Mouse (Mus musculus) lung, postnatal 4 days (tissue): ENCODE measurements around the gene Adamts8.
A peak's percentile ranks its signal among the peaks of the same experiment; 100 is the strongest.

ENCODE experiments used
- DNase-seq, 2 experiments: peaks; one replicate each; pipeline ENCODE4 v3.0.0; 2021

The Adamts8 gene

DNA sequence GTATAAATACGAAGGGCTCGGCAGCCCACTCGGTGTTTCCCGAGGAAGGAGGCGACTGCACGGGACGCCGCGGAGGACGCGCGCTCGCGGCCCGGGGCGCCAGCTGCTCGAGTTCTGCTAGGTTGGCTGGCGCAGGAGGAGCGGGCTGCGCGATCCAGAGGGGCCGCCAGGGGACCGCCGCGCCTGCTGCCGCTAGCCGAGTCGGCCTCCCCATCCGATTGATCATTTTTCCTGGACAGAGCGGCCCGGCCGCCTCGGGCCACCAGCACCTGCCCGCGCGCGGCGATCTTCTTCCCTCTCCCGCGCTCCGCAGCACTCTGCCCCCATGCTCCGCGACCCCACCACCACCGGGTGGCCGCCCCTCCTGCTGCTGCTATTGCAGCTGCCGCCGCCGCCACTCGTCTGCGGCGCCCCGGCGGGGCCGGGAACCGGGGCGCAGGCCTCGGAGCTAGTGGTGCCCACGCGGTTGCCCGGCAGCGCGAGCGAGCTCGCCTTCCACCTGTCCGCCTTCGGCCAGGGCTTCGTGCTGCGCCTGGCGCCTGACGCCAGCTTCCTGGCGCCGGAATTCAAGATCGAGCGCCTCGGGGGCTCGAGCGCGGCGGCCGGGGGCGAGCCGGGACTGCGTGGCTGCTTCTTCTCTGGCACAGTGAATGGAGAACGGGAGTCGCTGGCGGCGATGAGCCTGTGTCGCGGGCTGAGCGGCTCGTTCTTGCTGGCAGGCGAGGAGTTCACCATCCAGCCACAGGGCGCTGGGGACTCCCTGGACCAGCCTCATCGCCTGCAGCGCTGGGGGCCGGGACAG is at the start of gene Adamts8:
TSS of gene Adamts8 (plus strand) at position 51 of the 802 bp plus-strand sequence.
- DNase-seq, result peak; percentile 65 to 79

DNA sequence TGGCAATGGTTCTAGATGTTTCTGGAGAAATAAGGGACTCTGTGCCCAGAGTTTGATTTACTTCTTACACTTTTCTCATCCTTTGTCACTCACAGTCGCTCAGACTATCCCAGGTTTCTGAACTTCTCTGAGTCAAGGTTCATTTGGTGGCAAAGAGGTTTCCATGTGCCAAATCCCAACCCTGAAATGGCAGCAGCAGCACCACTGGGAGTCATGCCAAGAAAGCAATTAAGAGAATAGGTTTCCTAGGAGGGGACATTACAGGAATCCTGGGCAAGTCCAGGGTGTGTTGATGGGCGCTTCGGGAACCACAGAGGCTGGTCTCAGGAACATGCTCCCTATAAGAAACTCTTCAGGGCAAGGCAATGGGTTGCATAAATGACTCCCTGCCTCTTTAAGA is 46.7 kb upstream of the Adamts8 start:
- no peak for DNase-seq

DNA sequence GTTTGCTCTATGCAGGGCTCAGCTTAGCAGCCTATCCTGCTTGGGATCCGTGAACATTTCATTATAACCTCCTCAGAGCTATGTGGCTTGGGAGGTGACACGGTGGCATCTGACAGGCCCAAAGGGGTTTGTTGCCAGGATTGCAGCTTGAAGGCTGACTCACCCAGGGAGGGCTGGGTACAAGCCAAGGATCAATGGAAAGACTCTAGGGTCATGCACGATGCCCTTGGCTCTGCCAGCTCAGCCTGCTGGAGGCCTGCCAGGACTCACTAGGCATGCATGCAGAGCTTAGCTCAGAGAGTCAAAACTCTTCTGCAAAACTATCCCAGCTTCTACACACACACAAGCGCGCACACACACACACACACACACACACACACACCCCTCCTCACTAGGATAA is 45.6 kb upstream of the Adamts8 start:
- DNase-seq, result peak; percentile 70 to 80

DNA sequence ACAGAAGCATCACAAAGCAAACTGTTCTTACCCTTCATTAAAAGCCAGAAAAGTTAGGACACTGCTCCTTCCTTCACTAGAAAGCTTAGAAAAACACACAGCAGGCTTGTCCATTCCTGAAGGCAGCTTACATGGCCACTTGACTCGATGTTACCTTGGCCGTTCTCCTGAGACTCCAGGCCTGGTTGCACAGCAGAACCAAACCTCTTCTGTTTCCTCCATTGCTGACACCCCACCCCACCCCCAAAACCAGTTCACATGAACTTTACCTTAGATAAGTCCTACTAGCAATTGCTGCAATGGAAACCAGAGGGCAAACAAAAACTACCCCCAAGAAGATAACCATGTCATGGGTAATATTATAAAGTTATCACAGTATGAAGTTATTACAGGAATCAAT is 45.2 kb upstream of the Adamts8 start:
- DNase-seq, result no peak

DNA sequence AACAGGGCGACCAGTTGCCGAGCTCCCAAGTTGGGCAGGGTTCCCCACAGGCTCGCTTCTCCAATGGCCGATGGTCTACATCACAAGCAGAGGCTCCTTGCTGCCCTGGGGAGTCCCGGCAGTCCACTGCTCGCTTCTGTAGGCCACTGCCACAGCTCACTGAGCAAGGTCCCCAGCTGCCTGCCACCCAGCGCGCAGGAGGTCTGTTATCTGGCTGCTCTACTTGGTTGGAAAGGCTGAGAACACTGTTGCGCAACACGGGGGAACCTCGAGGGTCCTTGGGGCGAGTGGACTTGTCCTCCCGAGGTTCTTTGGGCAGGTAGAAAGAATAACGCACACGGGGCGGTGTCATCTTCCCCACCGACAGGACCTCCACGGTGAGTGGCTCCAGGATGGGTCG is 40.2 kb upstream of the Adamts8 start:
- DNase-seq, result no peak

DNA sequence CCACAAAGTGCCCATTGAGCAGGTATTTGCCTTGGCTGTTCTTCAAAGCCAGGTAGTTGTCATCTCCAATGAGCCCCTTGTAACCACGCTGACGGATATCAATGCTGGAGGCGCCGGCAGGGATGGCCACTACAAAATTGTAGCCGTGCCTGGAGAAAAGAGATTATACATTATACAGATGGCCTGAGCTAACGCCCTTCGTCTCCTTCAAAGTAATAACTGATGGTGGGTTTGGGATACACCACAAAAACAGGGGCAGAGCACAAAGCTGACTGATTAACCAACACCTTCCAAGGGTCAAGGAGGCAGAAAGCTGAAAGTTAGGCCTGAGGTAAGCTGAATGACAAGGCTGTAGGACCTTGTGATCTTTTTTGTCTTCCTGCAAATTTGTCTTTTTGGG is 39.7 kb upstream of the Adamts8 start:
- DNase-seq, result no peak

DNA sequence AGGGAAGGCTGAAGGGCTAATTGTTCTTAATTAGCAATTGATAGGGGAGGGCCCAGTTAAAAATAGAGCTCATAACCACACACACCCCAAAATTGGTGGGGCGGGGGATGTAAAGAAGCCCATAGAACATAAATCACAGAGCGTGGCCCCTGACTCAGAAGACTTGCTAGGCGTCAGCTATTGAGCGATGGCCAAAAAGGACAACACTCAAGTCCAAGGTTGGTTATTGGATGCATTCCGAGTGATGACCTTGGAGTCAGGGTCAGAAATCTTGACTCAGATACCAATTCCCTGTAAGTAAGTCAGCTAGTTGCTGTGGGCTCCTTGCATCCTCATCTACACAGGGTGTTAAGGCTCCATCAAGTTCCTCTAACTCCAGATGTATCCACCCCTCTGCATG is 39.1 kb upstream of the Adamts8 start:
- no peak for DNase-seq

DNA sequence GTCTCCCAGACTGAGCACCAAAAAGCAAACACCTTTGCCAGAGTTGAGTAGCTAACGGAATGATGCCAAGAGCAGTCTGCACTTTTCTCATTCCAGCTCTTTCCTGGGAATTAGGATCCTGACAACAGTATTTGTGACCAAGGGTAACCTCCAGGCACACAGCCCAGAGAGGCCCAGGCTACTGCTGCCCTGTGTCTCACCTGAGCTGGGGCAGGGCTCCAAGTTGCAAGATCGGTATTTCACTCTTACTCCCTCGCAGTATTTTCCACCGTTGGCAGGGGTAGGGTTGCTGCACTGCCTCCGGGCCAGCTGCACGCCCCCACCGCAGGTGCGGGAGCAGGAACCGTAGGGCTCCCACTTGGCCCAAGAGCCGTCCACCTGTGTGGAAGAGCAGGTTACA is 36.5 kb upstream of the Adamts8 start:
- peak in 1 of 2 experiments; percentile 62 for DNase-seq

DNA sequence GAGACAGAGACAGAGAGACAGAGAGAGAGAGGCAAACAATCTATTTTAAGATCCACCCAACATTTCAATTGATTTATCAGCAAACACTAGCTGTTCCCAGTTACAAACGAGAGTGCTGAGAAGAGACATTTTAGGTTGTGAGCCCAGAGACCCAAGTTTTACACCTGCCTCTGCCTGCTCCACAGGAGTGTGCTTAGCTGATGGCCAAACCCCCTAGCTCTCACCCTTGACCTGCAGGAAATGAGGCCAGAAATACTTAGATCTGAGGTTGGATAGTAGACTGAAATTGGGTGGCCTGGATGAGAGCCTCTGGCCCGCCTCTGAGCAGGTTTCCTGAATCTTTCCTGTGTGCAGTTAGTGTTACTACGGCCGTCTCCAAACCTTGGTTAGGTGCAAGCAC is 35.9 kb upstream of the Adamts8 start:
- DNase-seq, result no peak

DNA sequence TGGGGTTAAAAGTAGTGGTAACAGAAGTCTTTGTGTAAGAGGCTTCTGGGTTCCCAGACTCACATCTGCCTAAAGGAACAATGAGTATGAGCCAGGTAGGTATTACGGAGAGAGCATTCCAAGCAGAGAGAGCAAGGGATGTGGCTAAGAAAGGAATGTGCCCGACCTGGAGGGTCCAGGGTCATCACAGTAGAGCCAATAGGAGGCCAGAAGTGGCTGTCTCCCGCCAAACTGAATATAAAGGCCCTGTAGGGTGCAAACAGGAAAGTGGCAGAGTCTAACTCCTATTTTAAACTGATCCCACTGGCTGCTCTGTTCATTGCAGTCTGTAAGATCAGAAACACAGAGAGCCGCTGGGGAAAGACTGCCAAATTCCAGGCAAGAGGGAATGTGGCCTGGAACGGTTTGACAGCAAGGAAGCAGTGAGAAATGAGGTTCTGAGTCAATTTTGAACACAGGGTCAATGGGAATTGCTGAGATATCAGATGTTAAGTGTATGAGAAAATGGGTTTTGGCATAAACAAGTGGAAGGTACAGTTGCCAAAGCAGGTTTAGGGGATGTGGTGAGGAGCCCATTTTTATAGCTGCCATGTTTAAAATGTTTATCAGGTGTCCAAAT is 34.6 kb upstream of the Adamts8 start:
- DNase-seq, result no peak

DNA sequence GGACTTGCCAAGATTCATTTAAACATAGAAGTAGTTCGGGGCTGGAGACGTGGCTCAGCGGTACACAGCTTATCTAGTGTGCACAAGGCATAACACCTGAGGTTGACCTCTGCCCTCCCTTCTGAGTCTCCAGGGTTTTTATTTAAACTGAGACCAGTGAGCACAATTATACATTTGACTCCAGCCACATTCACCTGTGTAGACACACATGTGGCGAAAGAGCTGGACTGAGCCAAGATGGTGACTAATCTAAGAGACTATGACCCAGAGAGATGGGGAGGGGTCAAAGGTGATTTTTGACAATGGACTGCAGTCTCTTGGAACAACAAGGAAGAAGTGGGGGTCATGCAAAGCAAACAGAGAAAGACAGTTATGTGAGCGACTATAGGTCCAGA is 34.1 kb upstream of the Adamts8 start:
- no peak for DNase-seq

DNA sequence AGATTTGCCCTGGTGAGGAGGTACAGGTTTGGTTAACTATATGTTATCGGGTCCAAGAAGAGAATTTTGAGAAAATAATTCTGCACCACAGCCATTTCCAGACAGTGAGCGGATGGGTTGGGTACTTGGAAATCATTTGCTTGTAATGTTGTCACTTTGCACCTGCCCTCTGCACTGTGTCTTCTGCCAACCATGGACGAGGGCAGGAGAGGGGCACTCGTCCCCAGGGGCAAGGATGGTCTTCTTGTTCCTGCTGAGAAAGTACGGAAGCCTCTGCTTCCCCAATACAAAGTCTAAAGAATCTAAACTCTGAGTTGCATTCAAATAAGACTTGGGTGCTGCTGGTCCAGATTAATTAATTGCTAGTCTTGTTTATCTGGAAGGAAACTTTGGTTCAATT is 33.4 kb upstream of the Adamts8 start:
- DNase-seq, result no peak

DNA sequence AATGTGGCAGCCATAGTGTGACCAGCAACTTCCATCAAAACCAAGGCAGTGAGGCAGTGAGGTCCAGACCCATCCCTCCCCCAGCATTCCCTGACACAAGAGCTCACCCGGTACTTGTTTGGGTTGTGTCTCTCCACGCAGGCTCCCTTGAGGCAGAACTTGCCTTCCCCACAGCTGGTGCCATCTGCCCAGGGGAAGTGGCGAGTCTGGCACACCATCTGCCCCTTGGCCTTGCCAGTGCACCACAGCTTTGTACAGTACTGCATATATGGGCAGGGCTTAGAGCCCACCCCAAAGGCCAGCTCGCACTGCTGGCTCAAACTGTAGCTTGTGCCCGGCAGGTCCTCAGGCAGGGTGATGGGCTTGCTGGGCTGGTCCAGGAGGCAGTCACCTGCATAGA is 31.9 kb upstream of the Adamts8 start:
- no peak for DNase-seq

DNA sequence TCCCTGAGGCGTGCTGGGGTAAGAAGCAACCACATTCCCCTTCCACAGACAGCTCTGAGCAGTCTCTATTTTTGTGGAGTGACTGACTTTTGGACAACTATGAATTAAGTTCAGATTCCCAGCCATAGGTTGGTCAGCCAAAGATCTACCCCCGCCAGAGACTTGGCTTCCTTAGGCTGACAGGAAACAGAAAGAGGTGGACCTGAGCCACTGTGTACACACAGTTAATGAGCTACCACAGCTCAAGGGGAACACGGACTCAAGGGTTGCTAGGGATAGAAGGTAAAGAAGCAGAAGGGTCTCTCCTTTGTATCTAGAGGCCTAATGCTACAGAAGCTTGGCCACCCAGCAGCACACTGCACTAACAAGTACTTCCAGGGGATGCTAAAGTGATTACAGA is 30.2 kb upstream of the Adamts8 start:
- no peak for DNase-seq

DNA sequence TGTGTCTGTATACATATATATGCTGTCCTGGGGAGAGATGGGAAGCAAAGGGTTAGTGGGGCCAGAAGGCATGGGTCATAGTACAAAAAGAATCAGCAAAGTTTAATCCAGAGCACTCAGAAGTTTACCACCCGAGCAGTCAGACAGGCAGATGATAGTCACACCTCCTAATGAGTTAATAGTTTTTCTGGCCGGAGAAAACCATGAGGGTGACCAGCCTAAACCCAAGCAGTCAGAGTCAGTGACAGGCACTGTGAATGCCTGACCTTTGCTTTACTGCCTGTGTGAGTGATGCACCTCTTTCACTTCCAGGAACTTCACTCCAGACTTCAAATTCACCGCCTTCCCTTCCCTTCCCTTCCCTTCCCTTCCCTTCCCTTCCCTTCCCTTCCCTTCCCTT is 28.9 kb upstream of the Adamts8 start:
- no peak for DNase-seq

DNA sequence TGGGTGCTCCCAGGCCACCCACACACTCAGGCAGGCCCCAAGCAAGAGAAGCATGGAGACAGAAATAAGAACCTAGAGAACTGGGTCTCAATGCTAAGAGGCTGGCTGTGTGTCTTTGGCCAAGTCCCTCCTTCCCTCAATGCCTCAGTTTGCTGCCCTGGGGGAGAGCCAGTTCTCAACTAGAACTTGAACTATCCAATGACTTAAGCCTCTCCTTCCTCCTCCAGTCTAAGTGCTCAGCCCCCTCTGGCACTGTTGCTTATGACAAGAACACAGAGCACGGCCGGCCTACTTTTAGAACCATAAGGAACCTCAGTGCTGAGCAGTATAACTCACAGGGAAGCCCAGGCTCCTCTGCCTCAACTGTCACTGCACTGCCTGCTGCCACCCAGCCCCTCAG is 28.1 kb upstream of the Adamts8 start:
- no peak for DNase-seq

DNA sequence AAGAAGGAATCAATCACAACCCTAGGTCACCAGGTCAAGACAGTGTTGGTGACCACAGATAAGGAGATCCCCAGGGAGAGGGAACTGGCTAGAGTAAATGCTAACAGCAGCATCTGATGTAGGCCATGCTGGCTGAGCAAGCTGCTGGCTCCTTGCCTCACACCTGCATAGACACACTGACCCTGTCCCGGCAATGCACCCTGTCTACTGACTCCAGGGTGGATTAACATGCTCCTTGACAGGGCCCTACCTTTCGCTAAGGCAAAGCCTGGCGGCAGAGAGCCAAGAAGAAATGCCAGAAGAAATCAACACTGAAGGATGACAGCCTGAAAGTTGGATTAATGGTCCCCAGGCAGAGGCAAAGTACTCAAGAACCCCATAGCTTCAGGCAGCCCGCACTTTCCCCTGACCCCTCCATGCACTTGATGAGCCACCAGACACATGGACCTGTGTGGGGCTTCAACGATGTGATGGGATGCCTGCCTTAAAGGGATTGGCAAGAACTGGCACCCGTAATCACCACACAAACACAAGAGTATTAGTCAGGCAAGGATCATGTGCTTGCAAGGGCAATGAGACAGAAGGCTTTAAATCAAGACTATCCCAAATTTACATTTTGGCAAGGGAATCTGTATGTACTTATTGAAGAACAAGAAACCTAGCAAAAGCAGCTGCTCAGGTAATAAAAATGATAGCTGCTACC is 25.9 kb upstream of the Adamts8 start:
- no peak for DNase-seq

DNA sequence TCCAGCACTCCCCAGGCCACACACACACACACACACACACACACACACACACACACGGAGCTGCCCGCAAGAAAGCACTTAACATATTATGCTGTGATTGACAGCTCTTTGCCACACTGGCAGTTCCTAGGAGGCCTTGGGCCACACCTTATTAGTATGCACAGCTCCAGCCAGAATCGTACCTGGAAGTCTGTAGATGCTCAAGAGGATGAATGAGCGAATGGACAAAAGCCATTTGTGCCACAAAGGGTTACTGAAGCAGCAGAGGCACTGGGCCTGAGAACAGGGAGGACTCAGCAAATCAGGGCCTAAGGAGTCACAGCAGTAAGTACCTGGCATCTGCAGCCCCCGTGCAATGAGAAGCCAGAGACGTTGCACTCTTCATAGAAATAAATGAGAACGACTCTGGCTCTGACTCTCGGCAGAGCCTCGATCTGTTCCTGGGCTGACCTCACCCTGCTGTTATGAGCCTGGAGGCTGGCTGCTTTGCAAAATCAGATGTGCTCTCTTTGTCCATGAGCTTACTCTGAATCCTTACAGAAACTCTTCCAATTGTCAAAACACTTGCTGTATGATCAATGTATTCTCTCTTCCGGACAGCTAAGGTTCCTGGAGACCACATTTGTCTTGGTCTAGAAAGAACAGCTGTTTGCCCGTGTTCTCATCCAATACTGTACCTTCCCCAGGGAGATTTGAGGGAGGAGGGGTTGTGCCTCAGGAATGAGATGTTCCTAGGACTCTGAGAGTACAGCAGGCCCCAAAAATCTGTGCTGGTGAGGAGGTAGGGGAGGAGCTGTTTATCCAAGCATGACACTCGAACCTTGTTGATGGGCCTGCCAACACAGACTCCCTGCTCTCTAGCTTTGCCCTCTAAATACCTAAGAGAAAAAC is 23.7 kb upstream of the Adamts8 start:
- DNase-seq, result no peak

DNA sequence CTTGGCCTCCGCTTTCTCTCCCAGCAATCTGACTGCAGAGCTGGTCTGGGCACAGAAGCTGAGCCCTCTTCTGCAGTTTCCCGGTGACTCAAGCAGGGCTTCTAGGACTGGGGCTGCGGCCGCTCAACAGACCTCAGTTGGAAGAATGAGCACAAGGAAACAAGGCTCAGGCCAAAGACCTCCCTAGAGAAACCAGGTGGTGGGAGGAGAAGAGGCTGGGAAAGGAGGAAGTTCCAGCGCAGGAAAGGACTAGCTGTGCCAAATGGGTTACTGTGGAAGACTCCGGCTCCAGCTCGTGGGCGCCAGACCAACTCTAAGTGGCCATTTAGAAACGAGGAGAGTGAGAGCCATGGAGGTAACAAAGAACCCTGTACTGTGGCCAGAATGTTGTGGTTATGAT is 22.7 kb upstream of the Adamts8 start:
- DNase-seq, result peak in 1 of 2 experiments; percentile 20

DNA sequence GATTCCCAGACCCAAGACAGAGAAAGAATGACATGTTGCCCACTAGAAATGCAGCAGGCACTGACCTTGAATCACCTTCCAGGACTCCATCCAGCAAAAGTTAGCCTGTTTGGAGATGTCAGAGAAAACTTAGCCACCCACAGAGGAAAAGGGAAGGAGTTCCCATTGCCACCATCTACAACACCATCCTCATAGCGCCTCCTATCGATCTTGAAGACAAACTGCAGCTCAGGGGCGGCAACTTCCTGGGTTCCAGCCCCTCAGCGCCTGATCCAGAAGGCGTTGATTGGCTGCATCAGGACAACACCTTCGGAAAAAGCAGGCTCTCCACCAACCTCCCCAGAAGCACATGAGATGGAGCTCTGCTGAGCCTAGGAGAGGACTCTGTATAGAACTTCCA is 21.6 kb upstream of the Adamts8 start:
- peak; percentile 64 to 68 for DNase-seq

DNA sequence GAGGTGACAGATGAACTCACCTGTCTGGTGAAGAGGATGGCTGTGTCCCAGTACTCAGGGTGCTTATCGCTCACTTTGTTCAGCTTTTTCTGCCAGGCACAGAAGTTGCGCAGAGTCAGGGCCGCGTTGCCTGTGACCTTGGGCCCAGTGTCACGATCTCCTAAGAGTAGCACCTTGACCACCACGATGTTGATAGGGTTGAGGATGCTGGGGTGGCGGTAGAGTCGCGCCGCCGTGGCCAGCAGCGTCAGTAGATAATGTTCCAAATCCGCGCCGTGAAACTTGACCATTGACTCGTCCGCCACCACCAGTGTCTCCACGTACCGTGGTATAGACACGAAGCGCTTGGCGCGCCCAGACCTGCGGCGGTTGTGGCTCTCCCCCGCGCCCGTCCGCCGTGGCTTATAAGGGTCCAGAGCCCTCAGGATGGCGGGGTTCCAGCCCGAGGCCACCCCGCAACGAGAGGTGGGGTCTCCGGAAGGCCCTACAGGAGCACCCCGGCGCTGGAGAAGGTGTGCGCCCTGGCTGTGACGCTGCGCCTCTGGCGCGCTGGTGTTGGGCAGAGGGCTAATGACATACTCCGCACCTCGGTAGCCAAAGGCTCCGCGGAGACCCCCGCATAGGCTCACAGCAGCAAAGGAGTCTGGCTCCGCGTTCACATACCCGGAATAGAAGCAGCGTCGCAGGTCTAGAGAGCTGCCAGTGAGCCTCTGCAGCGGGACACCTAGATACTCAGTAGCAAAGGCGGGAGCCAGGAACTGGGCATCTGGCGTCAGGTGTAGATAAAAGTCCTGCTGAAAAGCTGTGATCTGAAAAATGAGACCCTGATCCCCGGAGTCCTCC is 20.9 kb upstream of the Adamts8 start:
- no peak for DNase-seq
